Mouse (Mus musculus): Measurements from ENCODE around the gene Thpo.

The Thpo gene

GRCm38 (mm10) chr16:20723247-20723646, 11.1 kb downstream of the Thpo start:
- DNase-seq, result no peak

- DNase-seq, result no peak
Measured at GRCm38 (mm10) chr16:20722736-20723135, 11.6 kb downstream of the Thpo start.

- no peak for DNase-seq
Measured at GRCm38 (mm10) chr16:20721808-20722207, 12.5 kb downstream of the Thpo start.

GRCm38 (mm10) chr16:20717978-20718670, 16.2 kb downstream of the Thpo start:
- no peak for DNase-seq

GRCm38 (mm10) chr16:20717181-20717977, 16.9 kb downstream of the Thpo start, which contains the start of the genes Polr2h and Clcn2:
Polr2h (plus strand) TSS chr16:20717665.
Clcn2 (minus strand) TSS chr16:20717746.
- peak; percentile 98 for DNase-seq

GRCm38 (mm10) chr16:20716841-20717180, 17.5 kb downstream of the Thpo start:
- no peak for DNase-seq

GRCm38 (mm10) chr16:20715976-20716840, 18.1 kb downstream of the Thpo start:
- peak; percentile 81 for DNase-seq

- DNase-seq, result peak; percentile 51
Measured at GRCm38 (mm10) chr16:20715566-20715965, 18.7 kb downstream of the Thpo start.

- DNase-seq, result peak; percentile 55
Measured at GRCm38 (mm10) chr16:20715161-20715560, 19.1 kb downstream of the Thpo start.

GRCm38 (mm10) chr16:20714307-20715080, 19.8 kb downstream of the Thpo start:
- peak; percentile 51 for DNase-seq

GRCm38 (mm10) chr16:20712889-20713288, 21.4 kb downstream of the Thpo start:
- DNase-seq, result peak; percentile 33

- DNase-seq, result no peak
Measured at GRCm38 (mm10) chr16:20712190-20712589, 22.1 kb downstream of the Thpo start.

- peak; percentile 25 for DNase-seq
Measured at GRCm38 (mm10) chr16:20710810-20711209, 23.5 kb downstream of the Thpo start.

- peak; percentile 19 for DNase-seq
Measured at GRCm38 (mm10) chr16:20710370-20710769, 23.9 kb downstream of the Thpo start.

GRCm38 (mm10) chr16:20708939-20709734, 25.2 kb downstream of the Thpo start:
- DNase-seq, result peak; percentile 41

- DNase-seq, result peak; percentile 21
Measured at GRCm38 (mm10) chr16:20708220-20708938, 25.9 kb downstream of the Thpo start.

- DNase-seq, result peak; percentile 44
Measured at GRCm38 (mm10) chr16:20706407-20707055, 27.8 kb downstream of the Thpo start.

- DNase-seq, result peak; percentile 48
Measured at GRCm38 (mm10) chr16:20705786-20706185, 28.5 kb downstream of the Thpo start.

GRCm38 (mm10) chr16:20703699-20704400, 30.5 kb downstream of the Thpo start:
- DNase-seq, result no peak

GRCm38 (mm10) chr16:20703071-20703470, 31.2 kb downstream of the Thpo start:
- DNase-seq, result peak; percentile 50
